8 mouse cellular contexts compared by ENCODE assay signal in genomic region chr5:103999738-104000137, GRCm38 (mm10). TPM values are rescaled to one million over a fixed set of nuclear protein-coding genes. Genes with fewer than 3 reads are reported as not detected.
DNase-seq lines count a peak whose midpoint lies in the region; ATAC-seq lines count a peak whose summit lies in the region.

No protein-coding gene starts in this region.

- H3K9me3 ChIP-seq in midbrain, embryonic 10.5 days (replicated peaks): no peaks in the 10 kb centered on the region
- H3K9me3 ChIP-seq in midbrain, embryonic 15.5 days: no peaks in the 10 kb centered on the region
- no peaks in the 10 kb centered on the region for H3K9me3 ChIP-seq in intestine, embryonic 15.5 days

- H3K36me3 ChIP-seq in midbrain, embryonic 10.5 days: no peaks in the 10 kb centered on the region
- no peaks in the 10 kb centered on the region for H3K36me3 ChIP-seq in midbrain, embryonic 15.5 days (replicated peaks)
- no peaks in the 10 kb centered on the region for H3K36me3 ChIP-seq in intestine, embryonic 15.5 days

- 7% methylated on average over 5 of the region's 5 CpGs for WGBS in midbrain, embryonic 10.5 days
- WGBS in midbrain, embryonic 15.5 days: 7% methylated on average over 5 of the region's 5 CpGs
- 2% methylated on average over 5 of the region's 5 CpGs for WGBS in intestine, embryonic 15.5 days

- peaks cover 13% of the 10 kb centered on the region for H3K4me1 ChIP-seq in midbrain, embryonic 10.5 days
- peaks cover 9% of the 10 kb centered on the region for H3K4me1 ChIP-seq in midbrain, embryonic 15.5 days
- 0 out of 2 replicates have a peak, but pooled peaks cover 3% of the 10 kb centered on the region for H3K4me1 ChIP-seq in intestine, embryonic 15.5 days (replicated peaks)

- peaks cover 15% of the 10 kb centered on the region; the same call in 1 of the 2 replicates for H3K27me3 ChIP-seq in midbrain, embryonic 10.5 days (ENCODE audit: low read depth, poor library complexity, severe bottlenecking)
- H3K27me3 ChIP-seq in midbrain, embryonic 15.5 days (replicated peaks): no peaks in the 10 kb centered on the region
- no peaks in the 10 kb centered on the region for H3K27me3 ChIP-seq in intestine, embryonic 15.5 days (replicated peaks)

- no peak overlapping the region for H3K4me2 ChIP-seq in midbrain, embryonic 15.5 days
- H3K4me2 ChIP-seq in intestine, embryonic 15.5 days (replicated peaks): no peak overlapping the region

- H3K9ac ChIP-seq in midbrain, embryonic 15.5 days: no peak overlapping the region
- H3K9ac ChIP-seq in intestine, embryonic 15.5 days: no peak overlapping the region

- ATAC-seq in midbrain, embryonic 15.5 days (replicated peaks): no peak
- ATAC-seq in intestine, embryonic 15.5 days: 0 out of 2 replicates have a peak, but pooled peaks have one; percentile 61

- H3K27ac ChIP-seq in midbrain, embryonic 10.5 days (replicated peaks): no peak overlapping the region
- no peak overlapping the region for H3K27ac ChIP-seq in midbrain, embryonic 15.5 days
- no peak overlapping the region for H3K27ac ChIP-seq in intestine, embryonic 15.5 days

- intact Hi-C loops in left cerebral cortex, postnatal 10 days (cut with DNase I): loop anchor here (2.0 to 5.0 kb wide), 2 partner anchors 39 to 338 kb away; no protein-coding TSS in a partner anchor

- DNase-seq in midbrain, embryonic 10.5 days (ENCODE audit: low spot score): peak; percentile 76
- DNase-seq in cerebellum, postnatal 10 days: peak; percentile 89 to 91
- peak; percentile 45 to 69 for DNase-seq in frontal cortex, postnatal 14 days (ENCODE audit: low spot score in 2 of 2)
- peak; percentile 60 to 84 for DNase-seq in left cerebral cortex, postnatal 10 days (ENCODE audit: extremely low spot score in 1 of 2, low spot score in 2 of 2)
- peak; percentile 18 to 62 for DNase-seq in monocyte, adult 2 months (ENCODE audit: low read depth in 1 of 2, low spot score in 2 of 2)
- DNase-seq in spleen, postnatal 36 days (ENCODE audit: low spot score in 2 of 2): peak; percentile 64

- no peak overlapping the region for H3K4me3 ChIP-seq in midbrain, embryonic 10.5 days
- no peak overlapping the region for H3K4me3 ChIP-seq in midbrain, embryonic 15.5 days
- no peak overlapping the region for H3K4me3 ChIP-seq in intestine, embryonic 15.5 days (replicated peaks)

RNA-seq across cellular contexts. Expression of gene Hsd17b11, which starts 22.0 kb away (rescaled TPM):
- polyA plus RNA-seq in midbrain, embryonic 10.5 days (2016; fragmentation: Nextera tagmentation; extraction: Ambion mirVana): 1.3 and 1.6 TPM in 2 replicates
- 2.2 and 2.6 TPM in 2 replicates for polyA plus RNA-seq in midbrain, embryonic 15.5 days (2015; fragmentation: Nextera tagmentation; extraction: Ambion mirVana)
- 8.2 and 8.4 TPM in 2 replicates for polyA plus RNA-seq in intestine, embryonic 15.5 days (2015; fragmentation: Nextera tagmentation; extraction: Ambion mirVana)
- total RNA-seq in left cerebral cortex, postnatal 10 days (2021): 10 to 100 TPM; 27.6 to 29.4 TPM

RNA-seq across cellular contexts. Expression of gene Hsd17b13, which starts 22.5 kb away (rescaled TPM):
- not detected in 2 replicates for polyA plus RNA-seq in midbrain, embryonic 10.5 days (2016; fragmentation: Nextera tagmentation; extraction: Ambion mirVana)
- polyA plus RNA-seq in midbrain, embryonic 15.5 days (2015; fragmentation: Nextera tagmentation; extraction: Ambion mirVana): 0.17 and 0.19 TPM in 2 replicates
- 22.0 and 24.0 TPM in 2 replicates for polyA plus RNA-seq in intestine, embryonic 15.5 days (2015; fragmentation: Nextera tagmentation; extraction: Ambion mirVana)
- total RNA-seq in left cerebral cortex, postnatal 10 days (2021): 1 to 10 TPM; 1.3 to 1.9 TPM

RNA-seq across cellular contexts. Expression of gene Nudt9, which starts 46.4 kb away (rescaled TPM):
- polyA plus RNA-seq in midbrain, embryonic 10.5 days (2016; fragmentation: Nextera tagmentation; extraction: Ambion mirVana): 65.7 and 70.2 TPM in 2 replicates
- 59.2 and 60.5 TPM in 2 replicates for polyA plus RNA-seq in midbrain, embryonic 15.5 days (2015; fragmentation: Nextera tagmentation; extraction: Ambion mirVana)
- 61.7 and 63.6 TPM in 2 replicates for polyA plus RNA-seq in intestine, embryonic 15.5 days (2015; fragmentation: Nextera tagmentation; extraction: Ambion mirVana)
- 10 to 100 TPM; 50.9 to 55.9 TPM for total RNA-seq in left cerebral cortex, postnatal 10 days (2021)

Comparison
In these comparisons a context has a peak if more than half of its experiments do, and no peak if none do; other contexts are left out.
1. DNase-seq: peak in every context shown above with its lines; median percentile 90 in cerebellum, postnatal 10 days; 76 in midbrain, embryonic 10.5 days; 72 in left cerebral cortex, postnatal 10 days; 64 in spleen, postnatal 36 days; 57 in frontal cortex, postnatal 14 days; 40 in monocyte, adult 2 months.
2. RNA of gene Hsd17b13, which starts 22.5 kb away (polyA plus RNA-seq): 22.0 to 24.0 TPM in intestine, embryonic 15.5 days; 0.17 to 0.19 TPM in midbrain, embryonic 15.5 days and not detected in midbrain, embryonic 10.5 days; every median in the first group is over 10 times any median in the second.